Mouse (Mus musculus) embryonic facial prominence, embryonic 12.5 days (tissue): Measurements from ENCODE around the gene Smyd3. TPM values are rescaled to one million over a fixed set of nuclear protein-coding genes. Genes with fewer than 3 reads are reported as not detected.
A peak's percentile ranks its signal among the peaks of the same experiment; 100 is the strongest.

ENCODE experiments used
- ATAC-seq: fragments of 200-750 bp; cut with Nextera tagmentation; 2 replicates; pipeline ENCODE4 v1.8.0; 2017; ENCODE audit not compliant: insufficient number of reproducible peaks, insufficient read depth, low FRiP score, low TSS enrichment
- H3K27ac ChIP-seq: fragments of 300-500 bp; sonication (generic); 2 replicates; pipeline ENCODE4 v1.5.1; 2016; ENCODE audit warnings: mild to moderate bottlenecking
- H3K27me3 ChIP-seq: fragments of 300-500 bp; sonication (generic); 2 replicates; pipeline ENCODE4 v1.6.1; 2016; ENCODE audit warnings: mild to moderate bottlenecking, moderate library complexity
- H3K36me3 ChIP-seq: fragments of 300-500 bp; sonication (generic); 2 replicates; pipeline ENCODE4 v1.6.1; 2016; ENCODE audit warnings: mild to moderate bottlenecking
- H3K4me1 ChIP-seq: fragments of 300-500 bp; sonication (generic); 2 replicates; pipeline ENCODE4 v1.6.1; 2016
- H3K4me2 ChIP-seq: fragments of 300-500 bp; sonication (generic); replicated peaks from 2 replicates; pipeline ENCODE4 v1.6.1; 2016; ENCODE audit warnings: mild to moderate bottlenecking, moderate library complexity
- H3K4me3 ChIP-seq: fragments of 300-500 bp; sonication (generic); 2 replicates; pipeline ENCODE4 v1.5.1; 2016; ENCODE audit warnings: mild to moderate bottlenecking
- H3K9ac ChIP-seq: fragments of 300-500 bp; sonication (generic); 2 replicates; pipeline ENCODE4 v1.6.1; 2016; ENCODE audit warnings: mild to moderate bottlenecking, moderate library complexity
- H3K9me3 ChIP-seq: fragments of 300-500 bp; sonication (generic); 2 replicates; pipeline ENCODE4 v1.6.1; 2016; ENCODE audit warnings: mild to moderate bottlenecking, moderate library complexity
- WGBS: fragments of 180-500 bp; shearing (Covaris S2); methylation state at CpG from one replicate; pipeline ENCODE4 v1.1.7; 2016; 5-methylcytosine and 5-hydroxymethylcytosine counted together
- polyA plus RNA-seq: library from polyadenylated mRNA; unstranded; fragments of >200 nt; fragmentation: Nextera tagmentation; extraction: Ambion mirVana; gene quantifications from 2 replicates; pipeline ENCODE4 v1.2.1, GENCODE M21; 2016

Gene Smyd3
- polyA plus RNA-seq, 1 experiment from 2014 or later, result 28.9 TPM

DNA sequence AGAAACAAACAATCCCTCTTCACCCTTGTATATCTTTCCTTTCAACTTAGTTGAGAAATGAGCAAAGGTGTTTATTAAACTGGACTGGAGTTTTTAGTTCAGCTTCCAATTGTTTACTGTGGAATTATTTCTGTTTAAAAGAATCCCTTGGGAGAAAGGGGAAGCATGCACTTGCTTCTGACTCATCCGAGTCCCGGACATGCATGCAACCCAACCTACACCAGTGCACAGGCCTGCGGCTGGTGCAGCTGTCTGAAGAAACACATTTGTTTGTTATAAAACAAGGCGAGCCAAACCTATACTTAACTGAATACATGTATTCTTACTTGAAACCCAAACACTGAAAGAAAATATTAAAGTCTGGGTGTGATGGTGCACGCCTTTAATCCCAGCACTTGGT is 473.7 kb downstream of the Smyd3 start:
- WGBS, result 72% methylated on average over 5 of the region's 5 CpGs
- H3K36me3 ChIP-seq, result no peaks in the 10 kb centered on the region
- H3K4me1 ChIP-seq, result peaks cover 5% of the 10 kb centered on the region; the same call in 1 of the 2 replicates
- no peak for ATAC-seq
- H3K4me3 ChIP-seq, result no peak overlapping the region
- no peak overlapping the region for H3K27ac ChIP-seq
- H3K9me3 ChIP-seq, result no peaks in the 10 kb centered on the region
- no peak overlapping the region for H3K4me2 ChIP-seq
- H3K9ac ChIP-seq, result no peak overlapping the region
- H3K27me3 ChIP-seq, result no peaks in the 10 kb centered on the region

DNA sequence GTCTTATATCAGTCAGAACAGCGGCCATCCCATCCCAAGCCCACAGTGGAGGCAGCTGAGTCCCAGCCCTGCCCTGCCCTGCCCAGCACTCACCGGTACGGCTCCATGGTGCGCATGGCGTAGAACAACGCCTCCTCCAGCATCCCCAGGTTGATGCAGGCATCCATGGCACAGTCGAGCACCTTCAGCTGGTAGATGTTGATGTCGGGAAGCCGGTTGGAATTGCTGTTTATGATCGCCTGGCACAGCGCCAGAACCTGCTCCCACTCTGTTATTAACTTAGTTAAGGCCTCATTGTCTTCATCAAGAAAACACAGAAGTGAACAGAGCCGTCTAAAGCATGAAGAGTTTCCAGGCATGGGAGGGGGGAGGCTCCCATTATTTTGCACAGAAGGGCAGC is 474.2 kb downstream of the Smyd3 start:
- peak; percentile 19; the same call in 1 of the 2 replicates for ATAC-seq
- H3K9me3 ChIP-seq, result no peaks in the 10 kb centered on the region
- H3K27ac ChIP-seq, result no peak overlapping the region
- peaks cover 5% of the 10 kb centered on the region; the same call in 1 of the 2 replicates for H3K4me1 ChIP-seq
- H3K4me2 ChIP-seq, result no peak overlapping the region
- H3K4me3 ChIP-seq, result no peak overlapping the region
- no peaks in the 10 kb centered on the region for H3K27me3 ChIP-seq
- H3K9ac ChIP-seq, result no peak overlapping the region
- WGBS, result 73% methylated on average over 12 of the region's 12 CpGs
- H3K36me3 ChIP-seq, result no peaks in the 10 kb centered on the region

- peak overlapping the region; percentile 46 for H3K27ac ChIP-seq
- WGBS, result 67% methylated on average over 8 of the region's 8 CpGs
Measured at GRCm38 (mm10) chr1:179041905-179042337, 475.9 kb downstream of the Smyd3 start.

DNA sequence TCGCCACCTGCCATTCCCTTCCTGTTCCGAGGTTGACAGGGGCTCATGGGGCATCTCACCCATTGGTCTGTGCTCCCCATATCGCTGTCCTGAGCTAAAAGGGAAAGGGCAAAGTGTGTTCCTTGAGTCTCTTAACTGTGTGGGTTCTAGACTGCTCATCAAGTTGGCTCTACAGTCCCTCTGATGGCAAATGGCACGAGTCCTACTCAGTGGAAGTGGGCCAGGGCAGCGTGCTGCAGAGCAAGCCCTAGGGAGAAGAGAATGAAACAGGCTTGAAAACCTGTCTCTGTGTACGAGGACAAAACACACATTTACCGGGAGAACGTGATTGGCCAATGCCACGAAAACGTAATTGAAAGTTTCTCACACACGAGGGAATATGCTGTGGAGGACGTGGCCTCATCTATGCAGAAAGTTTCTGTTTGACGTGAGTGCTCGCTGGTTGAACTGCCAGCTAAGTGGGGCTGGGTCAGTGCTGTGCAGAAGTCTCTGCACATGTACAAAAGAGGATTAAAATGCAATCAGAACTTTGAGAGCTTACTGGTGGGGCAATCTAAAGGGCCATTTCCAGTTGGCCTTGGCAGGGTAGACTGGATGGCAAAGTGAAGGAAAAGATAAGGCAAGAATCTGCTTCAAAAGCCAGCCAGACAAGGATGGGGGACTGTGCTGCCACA is 476.5 kb downstream of the Smyd3 start:
- peaks cover 5% of the 10 kb centered on the region; the same call in 1 of the 2 replicates for H3K4me1 ChIP-seq
- ATAC-seq, result no peak
- no peak overlapping the region for H3K4me2 ChIP-seq
- no peaks in the 10 kb centered on the region for H3K36me3 ChIP-seq
- no peaks in the 10 kb centered on the region for H3K9me3 ChIP-seq
- H3K27ac ChIP-seq, result peak overlapping the region; percentile 46; the same call in 1 of the 2 replicates
- H3K4me3 ChIP-seq, result no peak overlapping the region
- WGBS, result 82% methylated on average over 14 of the region's 14 CpGs
- H3K27me3 ChIP-seq, result no peaks in the 10 kb centered on the region
- H3K9ac ChIP-seq, result no peak overlapping the region

More at GRCm38 (mm10) chr1:179041905-179042337, 475.9 kb downstream of the Smyd3 start:
- no peaks in the 10 kb centered on the region for H3K9me3 ChIP-seq
- no peaks in the 10 kb centered on the region for H3K36me3 ChIP-seq
- H3K4me2 ChIP-seq, result no peak overlapping the region
- no peak overlapping the region for H3K4me3 ChIP-seq
- H3K4me1 ChIP-seq, result peaks cover 5% of the 10 kb centered on the region; the same call in 1 of the 2 replicates
- no peaks in the 10 kb centered on the region for H3K27me3 ChIP-seq
- H3K9ac ChIP-seq, result no peak overlapping the region
- 0 out of 2 replicates have a peak, but pooled peaks have one; percentile 22 for ATAC-seq

DNA sequence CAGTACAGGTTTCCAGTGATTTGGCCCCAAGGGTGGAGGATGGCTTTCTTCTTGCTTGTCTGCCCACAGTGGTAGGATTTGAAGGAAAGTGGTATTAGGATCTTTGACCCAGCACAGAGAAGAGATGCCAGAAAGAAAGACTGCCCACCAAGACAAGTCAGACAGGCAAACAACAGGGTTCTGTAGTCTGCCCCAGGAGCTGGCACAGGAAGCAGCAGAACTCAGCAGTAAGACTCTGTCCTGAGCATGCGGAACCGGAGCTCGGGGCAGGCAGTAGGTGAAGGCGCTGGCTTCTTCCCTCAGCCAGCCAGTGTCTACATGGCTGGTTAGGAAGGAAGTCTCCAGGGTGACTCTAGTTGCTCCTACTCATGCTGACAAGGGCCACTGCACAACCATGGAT is 479.0 kb downstream of the Smyd3 start:
- no peak for ATAC-seq
- H3K4me1 ChIP-seq, result no peaks in the 10 kb centered on the region
- 91% methylated on average over 4 of the region's 4 CpGs for WGBS

DNA sequence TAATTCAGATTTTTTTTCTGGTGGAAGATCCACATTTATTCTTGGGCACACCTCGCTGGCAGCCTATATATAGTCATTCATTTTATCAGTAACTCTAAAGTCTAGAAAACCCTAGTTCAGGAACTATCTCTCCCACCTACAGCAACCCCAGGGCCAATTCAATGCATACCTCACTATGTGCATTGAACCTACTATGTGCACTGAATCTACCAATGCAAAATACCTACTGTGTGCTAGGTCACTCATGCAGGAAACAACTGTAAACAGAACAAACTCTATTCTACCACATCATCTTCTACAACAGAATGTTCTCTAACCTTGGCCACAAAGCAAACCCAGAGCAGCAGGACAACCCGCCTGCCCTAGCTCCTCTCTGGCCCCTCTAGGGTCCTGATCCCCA is 484.9 kb downstream of the Smyd3 start:
- no peaks in the 10 kb centered on the region for H3K27me3 ChIP-seq
- WGBS, result 93% methylated on average over 2 of the region's 2 CpGs
- H3K9me3 ChIP-seq, result no peaks in the 10 kb centered on the region
- H3K27ac ChIP-seq, result no peak overlapping the region
- H3K9ac ChIP-seq, result no peak overlapping the region
- H3K36me3 ChIP-seq, result no peaks in the 10 kb centered on the region
- no peak overlapping the region for H3K4me2 ChIP-seq
- ATAC-seq, result no peak
- no peaks in the 10 kb centered on the region for H3K4me1 ChIP-seq
- H3K4me3 ChIP-seq, result no peak overlapping the region

More for the DNA sequence above, 479.0 kb downstream of the Smyd3 start:
- Histone ChIP-seq H3K4me3 (no peak overlapping the region), H3K9me3 (no peaks in the 10 kb centered on the region), H3K36me3 (no peaks in the 10 kb centered on the region), H3K9ac (no peak overlapping the region), H3K4me2 (no peak overlapping the region), H3K27me3 (no peaks in the 10 kb centered on the region), H3K27ac (no peak overlapping the region)

GRCm38 (mm10) chr1:179031581-179031980 is 486.3 kb downstream of the Smyd3 start:
- 94% methylated on average over 5 of the region's 5 CpGs for WGBS

GRCm38 (mm10) chr1:179026614-179027013 is 491.2 kb downstream of the Smyd3 start:
- H3K9ac ChIP-seq, result no peak overlapping the region
- H3K36me3 ChIP-seq, result no peaks in the 10 kb centered on the region
- H3K4me2 ChIP-seq, result no peak overlapping the region
- H3K4me1 ChIP-seq, result peaks cover 6% of the 10 kb centered on the region; the same call in 1 of the 2 replicates
- ATAC-seq, result no peak
- no peak overlapping the region for H3K4me3 ChIP-seq
- H3K9me3 ChIP-seq, result no peaks in the 10 kb centered on the region
- 88% methylated on average over 4 of the region's 4 CpGs for WGBS
- no peak overlapping the region for H3K27ac ChIP-seq
- no peaks in the 10 kb centered on the region for H3K27me3 ChIP-seq

More at GRCm38 (mm10) chr1:179031581-179031980, 486.3 kb downstream of the Smyd3 start:
- no peaks in the 10 kb centered on the region for H3K4me1 ChIP-seq
- ATAC-seq, result no peak
- no peaks in the 10 kb centered on the region for H3K36me3 ChIP-seq
- H3K27me3 ChIP-seq, result no peaks in the 10 kb centered on the region
- H3K9ac ChIP-seq, result no peak overlapping the region
- no peaks in the 10 kb centered on the region for H3K9me3 ChIP-seq
- H3K27ac ChIP-seq, result no peak overlapping the region
- no peak overlapping the region for H3K4me3 ChIP-seq
- H3K4me2 ChIP-seq, result no peak overlapping the region

DNA sequence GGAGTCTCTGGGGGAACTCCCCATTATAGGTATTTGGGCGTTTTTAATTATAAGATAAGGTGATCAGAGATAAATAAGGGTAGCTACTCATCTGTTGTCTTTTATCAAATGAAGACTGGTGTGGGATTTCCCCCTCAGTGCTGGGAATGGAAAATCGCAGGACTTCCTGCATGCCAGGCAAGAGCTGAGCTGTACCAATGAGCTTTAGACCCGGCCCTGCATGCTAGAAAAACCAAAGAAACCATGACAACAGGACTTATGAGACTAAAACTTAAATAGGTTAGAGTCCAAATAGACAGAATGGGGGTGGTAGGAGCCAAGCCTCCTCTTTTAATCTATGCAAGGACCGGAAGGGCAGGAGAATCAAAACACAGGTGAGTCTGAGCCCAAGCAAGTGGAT is 492.7 kb downstream of the Smyd3 start:
- no peaks in the 10 kb centered on the region for H3K27me3 ChIP-seq
- H3K9ac ChIP-seq, result no peak overlapping the region
- peaks cover 6% of the 10 kb centered on the region; the same call in 1 of the 2 replicates for H3K4me1 ChIP-seq
- H3K27ac ChIP-seq, result no peak overlapping the region
- H3K4me3 ChIP-seq, result no peak overlapping the region
- ATAC-seq, result no peak
- no peaks in the 10 kb centered on the region for H3K36me3 ChIP-seq
- no peaks in the 10 kb centered on the region for H3K9me3 ChIP-seq
- WGBS, result 89% methylated on average over 4 of the region's 4 CpGs
- no peak overlapping the region for H3K4me2 ChIP-seq

DNA sequence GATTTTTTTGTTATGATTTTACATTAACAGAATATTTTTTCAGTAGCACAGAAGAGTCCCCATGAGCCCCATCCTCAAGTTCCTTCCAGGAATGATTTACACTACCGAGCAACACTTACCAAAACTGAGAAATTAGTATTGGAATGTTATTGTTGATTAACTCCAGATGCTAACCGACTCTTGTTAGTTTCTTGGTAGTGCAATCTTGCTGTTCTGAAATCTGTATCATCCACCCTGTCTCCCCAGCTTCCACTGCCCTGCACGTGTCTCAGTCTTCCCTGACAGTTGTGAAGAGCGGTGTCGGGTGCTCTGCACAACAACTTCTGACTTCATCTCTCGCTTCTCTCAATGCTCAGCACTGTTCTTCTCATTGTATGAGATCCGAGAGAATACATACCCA is 494.4 kb downstream of the Smyd3 start:
- Histone ChIP-seq H3K36me3 (no peaks in the 10 kb centered on the region), H3K27ac (no peak overlapping the region), H3K9ac (no peak overlapping the region), H3K4me1 (peaks cover 9% of the 10 kb centered on the region), H3K27me3 (no peaks in the 10 kb centered on the region), H3K9me3 (no peaks in the 10 kb centered on the region), H3K4me3 (no peak overlapping the region), H3K4me2 (no peak overlapping the region)
- 51% methylated on average over 7 of the region's 7 CpGs for WGBS
- no peak for ATAC-seq

- no peak overlapping the region for H3K4me3 ChIP-seq
- no peak overlapping the region for H3K27ac ChIP-seq
- WGBS, result 92% methylated on average over 10 of the region's 10 CpGs
- H3K4me1 ChIP-seq, result peaks cover 3% of the 10 kb centered on the region; the same call in 1 of the 2 replicates
- no peaks in the 10 kb centered on the region for H3K9me3 ChIP-seq
- H3K27me3 ChIP-seq, result no peaks in the 10 kb centered on the region
- no peak overlapping the region for H3K9ac ChIP-seq
- H3K36me3 ChIP-seq, result no peaks in the 10 kb centered on the region
- no peak overlapping the region for H3K4me2 ChIP-seq
- no peak for ATAC-seq
Measured at GRCm38 (mm10) chr1:179017428-179017827, 500.4 kb downstream of the Smyd3 start.

GRCm38 (mm10) chr1:179013021-179013420 is 504.8 kb downstream of the Smyd3 start:
- H3K4me2 ChIP-seq, result no peak overlapping the region
- no peaks in the 10 kb centered on the region for H3K9me3 ChIP-seq
- no peak overlapping the region for H3K9ac ChIP-seq
- no peaks in the 10 kb centered on the region for H3K36me3 ChIP-seq
- no peak overlapping the region for H3K4me3 ChIP-seq
- H3K4me1 ChIP-seq, result no peaks in the 10 kb centered on the region
- no peaks in the 10 kb centered on the region for H3K27me3 ChIP-seq
- ATAC-seq, result no peak
- no peak overlapping the region for H3K27ac ChIP-seq
